Mouse (Mus musculus) 3T3-L1 (cell line): ENCODE results near the gene 4933428G20Rik.

Experiments used
- DNase-seq: peaks from one replicate; pipeline ENCODE4 v3.0.0-alpha.2; 2015; ENCODE audit warnings: low read depth, low spot score

The 4933428G20Rik gene

GRCm38 (mm10) chr11:97463166-97463565 is 37.0 kb downstream of the 4933428G20Rik start:
- no peak for DNase-seq

GRCm38 (mm10) chr11:97462538-97462937 is 37.6 kb downstream of the 4933428G20Rik start:
- DNase-seq: peak; percentile 14

- no peak for DNase-seq
Measured at GRCm38 (mm10) chr11:97461307-97461820, 38.8 kb downstream of the 4933428G20Rik start.

- DNase-seq: no peak
Measured at GRCm38 (mm10) chr11:97457120-97457519, 43.0 kb downstream of the 4933428G20Rik start.

- no peak for DNase-seq
Measured at GRCm38 (mm10) chr11:97451625-97452024, 48.5 kb downstream of the 4933428G20Rik start.

- DNase-seq: peak; percentile 87
Measured at GRCm38 (mm10) chr11:97450305-97450922, 49.7 kb downstream of the 4933428G20Rik start.

GRCm38 (mm10) chr11:97449601-97450293 is 50.4 kb downstream of the 4933428G20Rik start:
- DNase-seq: peak; percentile 95

- peak; percentile 32 for DNase-seq
Measured at GRCm38 (mm10) chr11:97448611-97449394, 51.3 kb downstream of the 4933428G20Rik start.

- DNase-seq: no peak
Measured at GRCm38 (mm10) chr11:97447979-97448378, 52.2 kb downstream of the 4933428G20Rik start.

- no peak for DNase-seq
Measured at GRCm38 (mm10) chr11:97445999-97446511, 54.1 kb downstream of the 4933428G20Rik start.

- no peak for DNase-seq
Measured at GRCm38 (mm10) chr11:97445596-97445995, 54.5 kb downstream of the 4933428G20Rik start.

- no peak for DNase-seq
Measured at GRCm38 (mm10) chr11:97442891-97443675, 57.1 kb downstream of the 4933428G20Rik start.

- DNase-seq: peak; percentile 47
Measured at GRCm38 (mm10) chr11:97441658-97442125, 58.4 kb downstream of the 4933428G20Rik start.

GRCm38 (mm10) chr11:97441036-97441657 is 59.0 kb downstream of the 4933428G20Rik start:
- peak; percentile 86 for DNase-seq
